Mouse (Mus musculus) kidney, embryonic 16.5 days (tissue): Measurements from ENCODE around the gene Maml3. TPM values are rescaled to one million over a fixed set of nuclear protein-coding genes. Genes with fewer than 3 reads are reported as not detected.

Experiments used
- ATAC-seq: fragments of 200-750 bp; cut with Nextera tagmentation; 2 replicates; pipeline ENCODE4 v1.8.0; 2017; ENCODE audit warnings: moderate TSS enrichment; ENCODE audit not compliant: low FRiP score, low TSS enrichment
- H3K27ac ChIP-seq: fragments of 300-500 bp; sonication (generic); 2 replicates; pipeline ENCODE4 v1.5.1; 2014; ENCODE audit warnings: low read length
- H3K27me3 ChIP-seq: fragments of 300-500 bp; sonication (generic); 2 replicates; pipeline ENCODE4 v1.6.1; 2014; ENCODE audit warnings: low read length, control low read depth, mixed read lengths; ENCODE audit not compliant: insufficient read depth
- H3K36me3 ChIP-seq: fragments of 300-500 bp; sonication (generic); 2 replicates; pipeline ENCODE4 v1.6.1; 2014; ENCODE audit warnings: low read length, control low read depth, mixed read lengths; ENCODE audit not compliant: insufficient read depth
- H3K4me1 ChIP-seq: fragments of 300-500 bp; sonication (generic); 2 replicates; pipeline ENCODE4 v1.6.1; 2014; ENCODE audit warnings: low read length, control low read depth, mixed read lengths; ENCODE audit not compliant: insufficient read depth
- H3K4me2 ChIP-seq: fragments of 300-500 bp; sonication (generic); replicated peaks from 2 replicates; pipeline ENCODE4 v1.6.1; 2014; ENCODE audit warnings: low read depth, low read length
- H3K4me3 ChIP-seq: fragments of 300-500 bp; sonication (generic); 2 replicates; pipeline ENCODE4 v1.5.1; 2014; ENCODE audit warnings: mild to moderate bottlenecking, low read length
- H3K9ac ChIP-seq: fragments of 300-500 bp; sonication (generic); replicated peaks from 2 replicates; pipeline ENCODE4 v1.6.1; 2014; ENCODE audit warnings: low read length
- H3K9me3 ChIP-seq: fragments of 300-500 bp; sonication (generic); 2 replicates; pipeline ENCODE4 v1.6.1; 2016; ENCODE audit warnings: low read length, control low read depth
- WGBS: fragments of 180-500 bp; shearing (Covaris S2); extraction: QIAGEN DNeasy Blood & Tissue Kit; methylation state at CpG from one replicate; pipeline ENCODE4 v1.1.7; 2014; 5-methylcytosine and 5-hydroxymethylcytosine counted together
- polyA plus RNA-seq: library from polyadenylated mRNA; unstranded; fragments of >200 nt; fragmentation: Nextera tagmentation; extraction: Ambion mirVana; gene quantifications from 2 replicates; pipeline ENCODE4 v1.2.1, GENCODE M21; 2015

Gene Maml3
- polyA plus RNA-seq, 1 experiment from 2014 or later = 6.7 TPM

- H3K4me2 ChIP-seq = no peak overlapping the region
- peaks cover 12% of the 10 kb centered on the region; the same call in 1 of the 2 replicates for H3K4me1 ChIP-seq
- no peaks in the 10 kb centered on the region for H3K36me3 ChIP-seq
- no peaks in the 10 kb centered on the region for H3K27me3 ChIP-seq
- no peak overlapping the region for H3K4me3 ChIP-seq
- H3K27ac ChIP-seq = no peak overlapping the region
- H3K9me3 ChIP-seq = no peaks in the 10 kb centered on the region
- WGBS = 71% methylated on average over 6 of the region's 6 CpGs
- ATAC-seq = no peak
- H3K9ac ChIP-seq = no peak overlapping the region
Measured at GRCm38 (mm10) chr3:51969451-51969850, 135.4 kb downstream of the Maml3 start.

GRCm38 (mm10) chr3:51965841-51966240 lies 139.0 kb downstream of the Maml3 start:
- Histone ChIP-seq H3K4me1 (peaks cover 17% of the 10 kb centered on the region; the same call in 1 of the 2 replicates), H3K9me3 (no peaks in the 10 kb centered on the region), H3K27me3 (no peaks in the 10 kb centered on the region), H3K27ac (no peak overlapping the region), H3K4me2 (no peak overlapping the region), H3K4me3 (no peak overlapping the region), H3K9ac (no peak overlapping the region), H3K36me3 (no peaks in the 10 kb centered on the region)
- 42% methylated on average over 7 of the region's 7 CpGs for WGBS
- no peak for ATAC-seq

GRCm38 (mm10) chr3:51965436-51965835 lies 139.4 kb downstream of the Maml3 start:
- Histone ChIP-seq H3K27ac (no peak overlapping the region), H3K27me3 (no peaks in the 10 kb centered on the region), H3K9ac (no peak overlapping the region), H3K4me1 (peaks cover 17% of the 10 kb centered on the region; the same call in 1 of the 2 replicates), H3K9me3 (no peaks in the 10 kb centered on the region), H3K36me3 (no peaks in the 10 kb centered on the region), H3K4me3 (no peak overlapping the region), H3K4me2 (no peak overlapping the region)
- 33% methylated on average over 2 of the region's 2 CpGs for WGBS
- ATAC-seq = no peak

- Histone ChIP-seq H3K4me2 (no peak overlapping the region), H3K27ac (no peak overlapping the region), H3K36me3 (no peaks in the 10 kb centered on the region), H3K9me3 (no peaks in the 10 kb centered on the region), H3K9ac (no peak overlapping the region), H3K4me3 (no peak overlapping the region), H3K4me1 (peaks cover 17% of the 10 kb centered on the region; the same call in 1 of the 2 replicates), H3K27me3 (no peaks in the 10 kb centered on the region)
- ATAC-seq = no peak
- WGBS = 34% methylated on average over 3 of the region's 3 CpGs
Measured at GRCm38 (mm10) chr3:51965008-51965407, 139.9 kb downstream of the Maml3 start.

GRCm38 (mm10) chr3:51963891-51964593 lies 140.8 kb downstream of the Maml3 start:
- Histone ChIP-seq H3K27me3 (no peaks in the 10 kb centered on the region), H3K4me1 (peaks cover 17% of the 10 kb centered on the region; the same call in 1 of the 2 replicates), H3K36me3 (no peaks in the 10 kb centered on the region), H3K9ac (no peak overlapping the region), H3K27ac (no peak overlapping the region), H3K4me3 (no peak overlapping the region), H3K9me3 (no peaks in the 10 kb centered on the region), H3K4me2 (no peak overlapping the region)
- ATAC-seq = peak; percentile 53; the same call in 1 of the 2 replicates
- WGBS = 43% methylated on average over 4 of the region's 4 CpGs

- ATAC-seq = no peak
Measured at GRCm38 (mm10) chr3:51963151-51963791, 141.6 kb downstream of the Maml3 start.

GRCm38 (mm10) chr3:51958751-51959150 lies 146.1 kb downstream of the Maml3 start:
- Histone ChIP-seq H3K9ac (no peak overlapping the region), H3K4me1 (no peaks in the 10 kb centered on the region), H3K36me3 (no peaks in the 10 kb centered on the region), H3K4me3 (no peak overlapping the region), H3K27ac (no peak overlapping the region), H3K4me2 (no peak overlapping the region), H3K27me3 (no peaks in the 10 kb centered on the region), H3K9me3 (no peaks in the 10 kb centered on the region)
- WGBS = 88% methylated on average over 2 of the region's 2 CpGs
- no peak for ATAC-seq

More at GRCm38 (mm10) chr3:51963151-51963791, 141.6 kb downstream of the Maml3 start:
- Histone ChIP-seq H3K27ac (no peak overlapping the region), H3K36me3 (no peaks in the 10 kb centered on the region), H3K4me2 (no peak overlapping the region), H3K9me3 (no peaks in the 10 kb centered on the region), H3K27me3 (no peaks in the 10 kb centered on the region), H3K4me1 (peaks cover 17% of the 10 kb centered on the region; the same call in 1 of the 2 replicates), H3K4me3 (no peak overlapping the region), H3K9ac (no peak overlapping the region)
- 88% methylated on average over 9 of the region's 9 CpGs for WGBS

DNA sequence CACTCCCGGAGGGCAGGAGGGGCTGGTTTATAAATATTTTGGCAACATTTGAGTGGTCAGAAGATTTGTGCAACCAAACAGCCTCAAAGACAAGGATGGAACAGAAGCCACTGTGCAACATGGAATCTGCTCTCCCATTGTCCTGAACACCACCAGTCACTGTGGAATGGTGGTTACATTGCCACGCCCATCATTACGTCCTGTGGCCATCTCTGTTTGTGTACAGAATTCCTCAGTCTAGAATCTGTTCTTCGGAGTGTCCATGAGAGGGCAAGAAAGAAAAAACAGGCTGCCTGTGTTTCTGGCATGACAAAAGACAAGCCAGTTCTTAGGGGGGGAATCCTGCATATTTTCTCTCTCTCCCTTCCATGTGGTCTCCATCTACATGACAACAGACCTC lies 150.4 kb downstream of the Maml3 start:
- Histone ChIP-seq H3K4me2 (no peak overlapping the region), H3K9ac (no peak overlapping the region), H3K36me3 (no peaks in the 10 kb centered on the region), H3K4me1 (no peaks in the 10 kb centered on the region), H3K27ac (no peak overlapping the region), H3K27me3 (no peaks in the 10 kb centered on the region), H3K9me3 (no peaks in the 10 kb centered on the region), H3K4me3 (no peak overlapping the region)
- ATAC-seq = no peak
- 67% methylated on average over 4 of the region's 4 CpGs for WGBS

DNA sequence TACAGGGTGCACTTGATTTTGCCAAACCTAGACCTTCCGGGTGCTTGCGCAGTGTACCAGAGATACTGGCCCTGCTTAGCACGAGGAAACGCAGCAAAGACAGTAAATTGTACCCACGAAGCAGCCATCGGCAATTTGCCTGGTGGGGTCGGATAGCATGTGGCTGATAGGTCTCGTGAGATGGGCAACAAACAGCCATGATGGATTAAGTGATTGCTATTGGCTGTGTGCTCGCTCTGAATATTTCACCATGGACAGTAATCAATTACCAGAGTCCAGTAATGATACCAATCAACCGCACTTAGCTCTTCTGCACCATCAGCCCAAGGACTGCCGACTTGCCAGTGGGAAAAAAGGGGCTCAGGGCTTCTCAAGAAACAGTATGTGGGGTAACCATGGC lies 150.9 kb downstream of the Maml3 start:
- H3K27me3 ChIP-seq = no peaks in the 10 kb centered on the region
- ATAC-seq = no peak
- no peaks in the 10 kb centered on the region for H3K4me1 ChIP-seq
- no peaks in the 10 kb centered on the region for H3K9me3 ChIP-seq
- H3K36me3 ChIP-seq = no peaks in the 10 kb centered on the region
- WGBS = 86% methylated on average over 11 of the region's 11 CpGs
- H3K4me3 ChIP-seq = no peak overlapping the region
- H3K4me2 ChIP-seq = no peak overlapping the region
- no peak overlapping the region for H3K9ac ChIP-seq
- no peak overlapping the region for H3K27ac ChIP-seq
